Mouse (Mus musculus) erythroblast, embryonic 14.5 days (primary cell): ENCODE data around the gene Sept8.

Source experiments
- GATA1 ChIP-seq: IDR thresholded peaks from 2 replicates; pipeline ENCODE4 v1.6.1; 2012; ENCODE audit warnings: low read length, inconsistent platforms, mixed read lengths
- TAL1 ChIP-seq: IDR thresholded peaks from 3 replicates; pipeline ENCODE4 v1.6.1; 2012; ENCODE audit warnings: low read length, inconsistent platforms, mixed read lengths

- TF ChIP-seq GATA1 (no peak), TAL1 (no peak)
These were observed 22.2 kb downstream of the Sept8 start for GRCm38 (mm10) chr11:53541222-53541621.
